Mouse (Mus musculus) MEL (cell line): ENCODE measurements around the gene Chsy1. TPM values are rescaled to one million over a fixed set of nuclear protein-coding genes. Genes with fewer than 3 reads are reported as not detected.

Source experiments
- DNase-seq: peaks from one replicate; pipeline ENCODE4 v3.0.0; 2011; ENCODE audit warnings: low read depth, low spot score
- H3K27ac ChIP-seq: 2 replicates; pipeline ENCODE4 v1.5.1; 2012; ENCODE audit warnings: low read depth, mild to moderate bottlenecking, control low read depth, low read length, moderate library complexity; ENCODE audit not compliant: control insufficient read depth
- H3K27me3 ChIP-seq, 2 experiments: fragments of 150-350 bp in 1 of 2; sonication (generic) in 1 of 2; 2 replicates each; pipeline ENCODE4 v1.6.1; 2012; ENCODE audit warnings: low read length in 2 of 2, mild to moderate bottlenecking in 2 of 2, improper control_type of control experiment in 1 of 2, moderate library complexity in 1 of 2; ENCODE audit not compliant: insufficient read depth in 2 of 2, control insufficient read depth in 1 of 2
- H3K36me3 ChIP-seq, 2 experiments: 2 replicates each; pipeline ENCODE4 v1.6.1; 2012 to 2014; ENCODE audit warnings: low read length in 2 of 2, improper control_type of control experiment in 1 of 2, inconsistent platforms in 1 of 2, mild to moderate bottlenecking in 1 of 2; ENCODE audit not compliant: insufficient read depth in 2 of 2, control insufficient read depth in 1 of 2
- H3K4me1 ChIP-seq, 2 experiments: fragments of 150-350 bp in 1 of 2; sonication (generic) in 1 of 2; 2 replicates each; pipeline ENCODE4 v1.6.1; 2012; ENCODE audit warnings: low read length in 2 of 2, improper control_type of control experiment in 1 of 2, mild to moderate bottlenecking in 1 of 2; ENCODE audit not compliant: insufficient read depth in 2 of 2, control insufficient read depth in 1 of 2
- H3K4me3 ChIP-seq, 2 experiments: fragments of 150-350 bp in 1 of 2; sonication (generic) in 1 of 2; 2 replicates each; pipeline ENCODE4 v1.5.1; 2012; ENCODE audit warnings: low read depth in 2 of 2, low read length in 2 of 2, mild to moderate bottlenecking in 2 of 2, moderate library complexity in 2 of 2, control low read depth in 1 of 2, improper control_type of control experiment in 1 of 2; ENCODE audit not compliant: control insufficient read depth in 1 of 2, insufficient read depth in 1 of 2
- H3K79me2 ChIP-seq: 2 replicates; pipeline ENCODE4 v1.6.1; 2012; ENCODE audit warnings: mild to moderate bottlenecking, low read length, moderate library complexity; ENCODE audit not compliant: control insufficient read depth, poor library complexity, insufficient read depth
- H3K9ac ChIP-seq: 2 replicates; pipeline ENCODE4 v1.6.1; 2012; ENCODE audit warnings: low read depth, mild to moderate bottlenecking, control low read depth, low read length, moderate library complexity; ENCODE audit not compliant: control insufficient read depth, poor library complexity, severe bottlenecking
- H3K9me3 ChIP-seq: fragments of 150-350 bp; sonication (generic); replicated peaks from 2 replicates; pipeline ENCODE4 v1.6.1; 2012; ENCODE audit warnings: mild to moderate bottlenecking, low read length, improper control_type of control experiment, moderate library complexity; ENCODE audit not compliant: insufficient read depth
- CHD2 ChIP-seq: IDR thresholded peaks from 2 replicates; pipeline ENCODE4 v1.6.1; 2011; ENCODE audit warnings: low read length, improper control_type of control experiment
- E2F4 ChIP-seq: IDR thresholded peaks from 2 replicates; pipeline ENCODE4 v1.6.1; 2011; ENCODE audit warnings: low read depth, low read length, improper control_type of control experiment, borderline replicate concordance
- EP300 ChIP-seq, 2 experiments: IDR thresholded peaks; 2 replicates each; pipeline ENCODE4 v1.6.1; 2011; ENCODE audit warnings: improper control_type of control experiment in 2 of 2, low read length in 2 of 2, low read depth in 1 of 2, mild to moderate bottlenecking in 1 of 2
- ETS1 ChIP-seq: IDR thresholded peaks from 2 replicates; pipeline ENCODE4 v1.6.1; 2012; ENCODE audit warnings: low read depth, mild to moderate bottlenecking, inconsistent platforms, low read length, improper control_type of control experiment, moderate library complexity
- GABPA ChIP-seq: IDR thresholded peaks from 2 replicates; pipeline ENCODE4 v1.6.1; 2012; ENCODE audit warnings: low read depth, mild to moderate bottlenecking, inconsistent platforms, low read length, improper control_type of control experiment, moderate library complexity
- HCFC1 ChIP-seq: IDR thresholded peaks from 2 replicates; pipeline ENCODE4 v1.6.1; 2012; ENCODE audit warnings: low read depth, mild to moderate bottlenecking, inconsistent platforms, low read length, improper control_type of control experiment, moderate library complexity
- JUND ChIP-seq: IDR thresholded peaks from 2 replicates; pipeline ENCODE4 v1.6.1; 2011; ENCODE audit warnings: low read depth, mild to moderate bottlenecking, improper control_type of control experiment, low read length
- KAT2A ChIP-seq: conservative IDR thresholded peaks from 2 replicates; pipeline ENCODE4 v1.6.1; 2012; ENCODE audit warnings: low read depth, low read length, improper control_type of control experiment, inconsistent platforms
- MAX ChIP-seq: IDR thresholded peaks from 2 replicates; pipeline ENCODE4 v1.6.1; 2011; ENCODE audit warnings: low read length, improper control_type of control experiment
- MAZ ChIP-seq: IDR thresholded peaks from 2 replicates; pipeline ENCODE4 v1.6.1; 2012; ENCODE audit warnings: low read depth, mild to moderate bottlenecking, inconsistent platforms, low read length, improper control_type of control experiment
- MYB ChIP-seq: IDR thresholded peaks from 2 replicates; pipeline ENCODE4 v1.6.1; 2011; ENCODE audit warnings: mild to moderate bottlenecking, low read depth, low read length, improper control_type of control experiment
- MYC ChIP-seq: IDR thresholded peaks from 2 replicates; pipeline ENCODE4 v1.6.1; 2011; ENCODE audit warnings: low read depth, mild to moderate bottlenecking, low read length, improper control_type of control experiment, moderate library complexity
- NRF1 ChIP-seq: IDR thresholded peaks from 2 replicates; pipeline ENCODE4 v1.6.1; 2014; ENCODE audit warnings: low read depth, mild to moderate bottlenecking, inconsistent platforms, low read length, improper control_type of control experiment, moderate library complexity; ENCODE audit not compliant: poor library complexity, insufficient read depth, severe bottlenecking
- POLR2A ChIP-seq, 2 experiments: IDR thresholded peaks; 2 replicates each; pipeline ENCODE4 v1.6.1; 2011 to 2012; ENCODE audit warnings: low read length in 2 of 2, mild to moderate bottlenecking in 2 of 2, control low read depth in 1 of 2, improper control_type of control experiment in 1 of 2, low read depth in 1 of 2, moderate library complexity in 1 of 2; ENCODE audit not compliant: control insufficient read depth in 1 of 2, insufficient read depth in 1 of 2, poor library complexity in 1 of 2
- SIN3A ChIP-seq: IDR thresholded peaks from 2 replicates; pipeline ENCODE4 v1.6.1; 2012; ENCODE audit warnings: low read length, improper control_type of control experiment, inconsistent platforms
- SMC3 ChIP-seq: IDR thresholded peaks from 2 replicates; pipeline ENCODE4 v1.6.1; 2011; ENCODE audit warnings: low read depth, low read length, improper control_type of control experiment
- TAL1 ChIP-seq: IDR thresholded peaks from 2 replicates; pipeline ENCODE4 v1.6.1; 2012; ENCODE audit warnings: mild to moderate bottlenecking, inconsistent platforms, low read length, moderate library complexity, mixed read lengths
- TBP ChIP-seq: IDR thresholded peaks from 2 replicates; pipeline ENCODE4 v1.8.0; 2011; ENCODE audit warnings: low read depth, low read length, improper control_type of control experiment
- TCF12 ChIP-seq: IDR thresholded peaks from 2 replicates; pipeline ENCODE4 v1.6.1; 2014; ENCODE audit warnings: low read depth, mild to moderate bottlenecking, inconsistent platforms, low read length, improper control_type of control experiment, moderate library complexity
- UBTF ChIP-seq: IDR thresholded peaks from 2 replicates; pipeline ENCODE4 v1.6.1; 2012; ENCODE audit warnings: low read depth, mild to moderate bottlenecking, inconsistent platforms, low read length, improper control_type of control experiment, moderate library complexity, borderline replicate concordance; ENCODE audit not compliant: insufficient read depth
- USF2 ChIP-seq, 2 experiments: IDR thresholded peaks; 2 replicates each; pipeline ENCODE4 v1.6.1; 2011 to 2012; ENCODE audit warnings: improper control_type of control experiment in 2 of 2, low read length in 2 of 2, borderline replicate concordance in 1 of 2, inconsistent platforms in 1 of 2, low read depth in 1 of 2, mild to moderate bottlenecking in 1 of 2; ENCODE audit not compliant: insufficient read depth in 1 of 2
- ZC3H11A ChIP-seq: IDR thresholded peaks from 2 replicates; pipeline ENCODE4 v1.6.1; 2012; ENCODE audit warnings: low read depth, mild to moderate bottlenecking, inconsistent platforms, low read length, improper control_type of control experiment
- ZKSCAN1 ChIP-seq: IDR thresholded peaks from 2 replicates; pipeline ENCODE4 v1.6.1; 2012; ENCODE audit warnings: low read depth, mild to moderate bottlenecking, inconsistent platforms, low read length, improper control_type of control experiment, moderate library complexity
- ZMIZ1 ChIP-seq: IDR thresholded peaks from 2 replicates; pipeline ENCODE4 v1.6.1; 2012; ENCODE audit warnings: low read depth, mild to moderate bottlenecking, inconsistent platforms, low read length, improper control_type of control experiment, moderate library complexity
- polyA plus RNA-seq, 2 experiments: library from polyadenylated mRNA; stranded (reverse) in 1 of 2; unstranded in 1 of 2; fragments of >175 nt in 1 of 2; fragments of >200 nt in 1 of 2; gene quantifications; 2 replicates each; pipeline versions ENCODE4 v1.2.1 to v1.2.4; 2012; ENCODE audit warnings: low replicate concordance in 2 of 2, low read depth in 1 of 2; ENCODE audit not compliant: insufficient read length in 2 of 2, insufficient read depth in 1 of 2, missing spikeins in 1 of 2
- total RNA-seq: library from RNA; depleted of rRNA; stranded (reverse); fragments of 300-350 nt; gene quantifications from 2 replicates; pipeline ENCODE4 v1.2.3, GENCODE M21; 2012

Gene Chsy1
- total and polyA plus RNA-seq, 3 experiments, result 8.5 to 10.3 TPM; not detected in 1

DNA sequence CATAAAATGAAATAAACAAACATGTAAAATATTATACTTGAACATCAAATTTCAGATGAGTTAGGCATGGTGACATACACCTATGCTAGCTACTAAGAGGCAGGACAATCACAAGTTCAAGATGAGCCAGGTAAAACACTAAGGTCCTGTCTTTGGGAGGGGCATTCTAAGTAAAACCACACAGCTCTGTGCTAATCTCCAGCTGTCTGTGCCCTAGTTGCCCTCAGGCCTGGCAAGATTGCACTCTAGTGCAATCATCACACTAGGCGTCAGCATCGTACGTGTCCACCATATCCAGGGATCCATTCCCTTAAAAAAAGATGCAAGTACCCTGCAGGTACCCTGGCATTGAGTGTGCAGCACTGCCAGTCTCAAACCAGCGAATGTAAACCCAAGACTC, 28.0 kb downstream of the Chsy1 start:
- H3K79me2 ChIP-seq, result peaks cover 1% of the 10 kb centered on the region; the same call in 1 of the 2 replicates
- no peak overlapping the region for H3K9ac ChIP-seq
- no peak overlapping the region for H3K4me3 ChIP-seq
- H3K4me1 ChIP-seq, result peaks cover 9 to 17% of the 10 kb centered on the region in 2 experiments; a peak in 3 of 4 replicates
- H3K27me3 ChIP-seq, result no peaks in the 10 kb centered on the region
- no peaks in the 10 kb centered on the region for H3K9me3 ChIP-seq
- peaks cover 0 to 16% of the 10 kb centered on the region in 2 experiments; a peak in 2 of 4 replicates for H3K36me3 ChIP-seq
- TF ChIP-seq UBTF, result no peak
- no peak for TF ChIP-seq NRF1
- TF ChIP-seq MYC, result no peak
- TF ChIP-seq HCFC1, result no peak
- TF ChIP-seq MAZ, result no peak
- TF ChIP-seq USF2 (IDR thresholded peaks at IDR 0.05; ENCODE audit: borderline replicate concordance in 1 of 2, insufficient read depth in 1 of 2, low read depth in 1 of 2, low read length in 2 of 2), result no peak
- no peak for TF ChIP-seq MYB
- no peak for TF ChIP-seq SIN3A
- no peak overlapping the region for H3K27ac ChIP-seq
- DNase-seq, result no peak

DNA sequence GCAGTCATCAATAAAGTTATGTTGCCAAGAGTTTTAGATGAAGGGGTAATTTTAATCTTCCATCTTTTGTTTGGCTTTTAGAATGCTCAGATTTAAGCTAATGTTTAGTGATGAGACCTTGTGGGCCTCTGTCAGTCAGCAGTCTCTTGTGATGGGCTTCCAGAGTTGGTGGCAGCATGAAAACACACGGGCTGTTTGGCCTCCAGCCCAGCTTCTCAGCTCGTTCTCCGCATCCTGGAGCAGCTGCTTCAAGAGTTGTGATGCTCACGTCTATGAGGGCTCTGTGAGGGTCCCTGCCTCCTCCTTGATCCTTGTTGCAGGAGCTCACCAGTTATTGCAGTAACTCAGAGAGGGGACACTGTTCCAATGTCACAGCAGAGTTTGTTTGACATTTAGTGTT, 29.0 kb downstream of the Chsy1 start:
- no peak for TF ChIP-seq NRF1
- TF ChIP-seq GABPA, result no peak
- no peak for TF ChIP-seq ZC3H11A
- no peak for TF ChIP-seq KAT2A
- no peak for TF ChIP-seq POLR2A (IDR thresholded peaks at IDR 0.05; ENCODE audit: control insufficient read depth in 1 of 2, insufficient read depth in 1 of 2, low read depth in 1 of 2, low read length in 2 of 2, poor library complexity in 1 of 2)
- no peak for TF ChIP-seq SIN3A
- no peak for TF ChIP-seq JUND
- TF ChIP-seq ZKSCAN1, result no peak
- no peak for TF ChIP-seq TCF12
- TF ChIP-seq TAL1, result no peak
- no peak for TF ChIP-seq CHD2
- no peak for TF ChIP-seq MAX
- no peak for TF ChIP-seq TBP
- TF ChIP-seq MYC, result no peak
- TF ChIP-seq E2F4, result no peak
- TF ChIP-seq SMC3, result no peak
- no peak for TF ChIP-seq ETS1
- TF ChIP-seq ZMIZ1, result no peak
- no peak for TF ChIP-seq EP300 (IDR thresholded peaks at IDR 0.05; ENCODE audit: low read depth in 1 of 2, low read length in 2 of 2)
- no peak for TF ChIP-seq USF2 (IDR thresholded peaks at IDR 0.05; ENCODE audit: borderline replicate concordance in 1 of 2, insufficient read depth in 1 of 2, low read depth in 1 of 2, low read length in 2 of 2)
- TF ChIP-seq, all 39 proteins: peak for 0
- H3K27me3 ChIP-seq, result no peaks in the 10 kb centered on the region
- H3K4me1 ChIP-seq, result peaks cover 9 to 13% of the 10 kb centered on the region in 2 experiments; a peak in 3 of 4 replicates
- no peak overlapping the region for H3K9ac ChIP-seq
- no peak overlapping the region for H3K4me3 ChIP-seq
- DNase-seq, result no peak
- no peaks in the 10 kb centered on the region for H3K9me3 ChIP-seq
- no peak overlapping the region for H3K27ac ChIP-seq
- peaks cover 1% of the 10 kb centered on the region; the same call in 1 of the 2 replicates for H3K79me2 ChIP-seq
- H3K36me3 ChIP-seq, result peaks cover 0 to 15% of the 10 kb centered on the region in 2 experiments; a peak in 2 of 4 replicates
